Mouse (Mus musculus) ovary, postnatal 14 days (tissue): Measurements from ENCODE around the gene Gm16381.
"Not testable (repeated sequence)": the region's sequence is repeated elsewhere in the genome, so short reads cannot be mapped to it uniquely, and the experiment has no call there.

Experiments used
- DNase-seq: peaks from one replicate; pipeline ENCODE4 v3.0.0; 2022; ENCODE audit warnings: low spot score

Gene Gm16381

GRCm38 (mm10) chr12:87644520-87644919, at the start of gene Gm16381:
Gene Gm16381 (minus strand): TSS chr12:87644620.
- DNase-seq = not testable (repeated sequence)

GRCm38 (mm10) chr12:87652916-87653703, 8.7 kb upstream of the Gm16381 start:
- DNase-seq = not testable (repeated sequence)

- DNase-seq = not testable (repeated sequence)
Measured at GRCm38 (mm10) chr12:87618569-87618968, 25.9 kb downstream of the Gm16381 start, which contains the start of gene Gm4027. Gene Gm4027 (plus strand): TSS chr12:87618869.

GRCm38 (mm10) chr12:87602388-87602787, 42.0 kb downstream of the Gm16381 start, which contains the start of gene Oog1:
Gene Oog1 (plus strand): TSS chr12:87602688.
- DNase-seq = not testable (repeated sequence)

- DNase-seq = not testable (repeated sequence)
Measured at GRCm38 (mm10) chr12:87601388-87601787, 43.0 kb downstream of the Gm16381 start.
